Mouse (Mus musculus) ovary, adult 18-20 months (tissue): Measurements from ENCODE around the gene Prr5l.

ENCODE experiments used
- DNase-seq: peaks from one replicate; pipeline ENCODE4 v3.0.0; 2022; ENCODE audit warnings: low spot score, mixed read lengths

Prr5l gene

DNA sequence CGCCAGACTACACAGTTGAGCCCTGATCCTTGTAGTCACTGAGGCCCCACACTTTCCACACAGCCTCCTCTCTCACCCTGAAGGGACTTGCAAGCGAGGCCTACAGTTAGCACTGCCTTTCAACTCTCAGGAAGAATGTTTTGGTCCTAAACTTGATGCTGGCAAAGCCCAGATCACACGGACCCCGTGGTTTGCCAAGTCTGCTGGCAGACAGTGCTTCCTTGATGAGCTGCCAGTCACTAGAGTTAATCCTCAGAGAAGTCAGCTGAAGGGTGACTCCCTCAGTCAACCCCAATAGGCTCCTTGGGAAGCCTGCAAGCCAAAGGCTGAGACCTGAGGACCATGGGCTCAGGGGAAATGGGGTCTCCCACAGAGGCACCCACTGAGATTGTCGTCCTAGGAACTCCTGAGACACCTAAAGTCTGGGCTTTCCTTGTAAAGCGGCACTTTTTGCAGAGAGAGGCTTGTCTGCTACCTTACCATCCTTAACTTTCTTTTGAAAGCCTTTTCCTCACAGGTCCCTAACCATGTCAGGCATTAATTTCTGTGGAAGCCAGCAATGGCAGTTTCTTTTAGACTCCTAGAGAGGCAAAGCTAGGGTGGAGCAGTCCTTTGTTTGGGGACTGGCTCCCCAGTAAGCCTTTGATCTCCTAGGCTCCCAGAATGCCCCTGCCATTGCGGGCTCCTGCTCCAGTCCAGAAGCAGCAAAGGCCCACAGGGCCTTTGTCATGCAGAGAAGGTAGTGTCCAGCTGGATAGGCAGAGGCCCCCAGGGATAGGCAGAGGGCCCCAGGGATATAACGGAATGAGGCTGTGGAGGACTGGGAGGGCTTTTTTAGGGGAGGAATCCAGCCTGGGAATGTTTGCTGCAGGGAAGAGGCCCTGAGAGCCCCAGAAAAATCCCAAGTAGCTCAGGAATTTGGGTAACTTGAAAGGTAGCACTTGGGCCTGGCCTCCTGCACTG, 160.2 kb downstream of the Prr5l start:
- no peak for DNase-seq

DNA sequence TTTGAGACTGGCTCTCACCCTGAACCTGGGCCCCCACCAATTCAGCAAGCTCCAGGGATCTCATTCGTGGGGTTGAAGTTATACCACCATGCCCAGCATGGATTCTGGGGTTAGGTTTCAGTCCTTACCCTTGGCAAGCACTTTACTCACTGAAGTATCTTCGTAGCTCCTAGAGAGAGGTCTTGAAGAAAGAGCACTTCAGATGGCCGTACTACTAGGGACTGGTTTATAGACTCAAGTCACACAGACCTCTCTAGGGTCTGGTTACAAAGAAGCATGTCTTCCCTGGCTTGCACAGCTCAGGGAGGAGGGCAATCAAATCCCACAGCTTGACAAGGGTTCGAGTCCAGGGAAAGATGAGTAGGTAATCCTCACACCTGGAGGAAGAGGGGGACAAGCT, 161.0 kb downstream of the Prr5l start:
- no peak for DNase-seq

DNA sequence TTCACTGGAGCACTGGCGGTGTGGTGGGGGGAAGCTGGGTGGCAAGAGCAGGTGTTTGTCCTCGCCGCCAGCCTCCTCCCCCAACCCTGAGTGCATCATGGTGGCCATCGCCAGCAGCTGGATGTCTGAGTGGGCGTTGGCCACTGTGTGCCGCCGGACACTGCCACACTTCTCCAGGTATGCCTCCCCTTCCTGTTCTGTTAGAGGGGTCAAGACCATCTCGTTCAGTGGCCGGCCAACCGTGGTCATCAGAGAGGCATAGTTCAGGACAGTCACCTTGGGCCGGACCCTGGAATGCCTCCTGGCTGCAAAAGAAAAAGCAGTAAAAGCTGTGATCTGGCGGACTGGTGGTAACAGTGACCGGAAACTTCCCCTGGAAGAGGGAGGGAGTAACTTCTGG, 165.7 kb downstream of the Prr5l start:
- no peak for DNase-seq

DNA sequence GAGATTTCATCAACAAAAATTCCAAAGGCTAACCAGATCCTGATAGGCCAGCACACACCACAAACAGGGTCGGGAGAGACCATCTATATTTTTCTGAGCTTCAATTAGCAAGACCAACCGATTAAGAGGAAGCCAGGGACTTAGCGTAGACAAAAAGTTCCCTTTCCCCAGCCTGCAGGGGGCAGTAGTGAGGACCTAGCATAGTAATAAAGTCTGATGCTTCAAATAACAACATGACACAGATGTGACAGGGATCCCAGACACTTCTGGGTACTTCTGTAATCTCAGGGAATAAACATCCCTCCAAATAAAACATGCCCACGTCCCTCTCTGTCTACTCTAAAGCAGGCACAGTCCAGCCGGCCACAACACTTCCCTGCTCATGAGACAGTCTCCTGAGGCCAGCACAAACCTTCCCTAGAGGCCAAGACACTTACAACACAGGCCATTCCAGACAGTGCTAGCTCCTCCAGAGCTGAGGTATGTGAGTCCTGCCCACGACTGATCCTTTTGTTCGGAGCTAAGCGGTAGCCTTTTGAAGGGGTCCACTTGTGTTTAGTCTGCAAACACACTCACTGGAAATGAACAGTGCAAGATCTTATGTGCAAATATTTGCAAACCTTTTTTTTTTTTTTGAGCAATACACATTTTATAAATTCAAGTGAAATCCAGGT, 167.0 kb downstream of the Prr5l start:
- DNase-seq, result no peak

DNA sequence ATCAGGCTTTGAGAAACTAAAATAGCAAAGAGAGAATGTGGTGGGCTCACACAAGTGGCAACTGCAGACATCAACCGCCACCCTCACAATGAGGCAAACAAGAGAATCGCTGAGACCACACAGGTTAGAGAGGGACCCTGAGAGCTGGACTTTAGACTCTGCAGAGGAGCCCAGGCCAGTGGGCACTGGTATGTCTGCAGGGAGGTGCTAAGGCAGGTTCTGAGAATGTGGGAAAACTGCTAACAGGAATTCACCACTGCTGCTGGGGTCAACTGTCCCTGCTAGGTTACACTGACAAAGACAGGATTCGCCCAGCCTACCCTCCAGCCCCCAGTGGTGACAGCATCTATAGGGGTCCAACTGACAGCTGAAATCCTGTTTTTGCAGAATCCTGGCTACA, 171.2 kb downstream of the Prr5l start:
- no peak for DNase-seq

DNA sequence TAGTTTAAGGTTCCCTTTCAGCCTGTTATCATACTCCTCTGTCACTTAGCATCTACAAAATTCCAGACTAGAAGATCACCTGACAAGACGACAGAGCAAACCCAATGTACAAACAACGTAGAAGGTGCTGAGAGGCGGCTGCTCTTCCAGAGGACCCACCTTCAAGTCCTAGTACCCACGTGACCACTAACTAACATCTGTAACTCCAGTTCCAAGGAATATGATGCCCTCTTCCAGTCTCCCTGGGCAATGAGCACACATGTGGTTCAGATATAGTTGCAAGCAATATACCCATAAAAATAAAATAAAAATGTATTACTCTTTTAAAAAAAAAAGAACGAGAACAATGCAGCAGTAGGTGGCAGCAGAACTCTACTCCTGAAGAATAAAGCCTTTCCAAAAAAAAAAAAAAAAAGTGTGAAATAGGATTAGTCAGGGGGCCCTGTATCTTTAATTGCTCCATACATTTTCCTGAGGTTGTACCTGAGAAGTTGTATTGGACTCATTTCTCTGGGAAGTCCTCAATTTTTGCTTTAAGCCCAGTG, 176.8 kb downstream of the Prr5l start:
- no peak for DNase-seq

DNA sequence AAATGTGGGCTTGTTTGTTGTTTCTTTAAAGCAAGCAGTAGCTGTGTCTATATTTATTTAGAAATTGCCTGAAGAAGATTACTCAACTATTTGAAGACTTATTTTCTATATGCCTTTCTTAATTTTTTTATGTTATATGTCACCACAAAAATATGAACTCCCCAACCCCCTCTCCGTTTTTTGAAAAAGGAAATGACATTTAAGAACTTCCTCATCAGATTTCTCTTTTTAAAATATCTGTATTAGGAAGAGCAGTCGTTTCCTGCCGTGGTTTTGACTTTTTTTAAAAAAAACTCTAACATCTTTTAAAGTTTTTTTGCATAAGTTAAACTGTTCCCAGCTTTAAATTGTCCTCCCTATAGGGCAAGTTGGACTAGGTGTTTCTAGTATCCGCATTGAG, 183.5 kb downstream of the Prr5l start:
- DNase-seq, result no peak

DNA sequence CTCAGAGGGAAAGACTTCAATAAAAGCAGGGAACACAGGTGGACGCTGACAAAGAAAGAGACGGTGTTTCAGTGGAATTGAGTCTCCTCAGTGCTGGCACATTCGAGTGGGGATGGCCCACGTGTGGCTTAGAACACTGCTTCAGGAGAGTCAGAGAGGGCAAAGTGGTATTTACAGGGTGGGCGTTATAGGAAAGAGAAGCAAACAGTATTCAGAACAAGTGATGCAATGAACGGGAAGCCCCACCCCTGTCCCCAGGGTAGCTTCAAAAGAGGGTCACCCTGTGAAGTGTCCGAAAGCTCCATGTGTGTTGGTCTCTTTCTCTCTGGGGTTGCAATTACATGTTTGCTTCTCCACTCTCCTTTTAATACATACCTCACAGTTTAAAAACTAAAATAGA, 187.2 kb downstream of the Prr5l start:
- DNase-seq, result no peak

DNA sequence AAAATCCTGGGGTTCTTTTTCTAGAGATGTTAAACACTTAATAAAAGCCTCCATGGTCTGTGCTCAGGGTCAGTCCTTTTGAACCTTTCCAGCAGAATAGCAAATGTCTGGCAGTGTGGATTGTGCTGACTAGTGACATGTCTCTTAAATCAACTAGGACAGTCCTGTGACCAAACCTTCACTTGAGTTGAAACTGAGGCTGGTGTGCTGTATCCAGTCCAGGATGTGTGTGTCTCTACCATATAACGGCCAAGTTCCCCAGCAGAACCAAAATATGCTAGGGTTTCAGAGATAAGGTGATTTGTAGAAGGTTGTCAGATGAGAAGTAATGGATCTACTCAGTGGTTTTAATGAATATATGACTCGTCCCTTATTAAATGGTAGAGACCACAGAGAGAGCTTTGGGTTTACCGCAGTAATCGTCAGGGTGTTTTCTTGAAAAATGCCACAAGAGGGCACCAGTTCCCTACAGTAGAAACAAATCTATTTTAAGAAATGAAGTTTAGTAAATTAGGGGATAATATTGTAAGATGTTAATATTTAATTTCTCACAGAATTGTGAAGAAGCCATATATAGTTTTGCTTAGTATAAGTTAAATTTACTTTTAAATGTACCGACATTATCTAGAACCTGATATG, 189.1 kb downstream of the Prr5l start:
- DNase-seq, result no peak

DNA sequence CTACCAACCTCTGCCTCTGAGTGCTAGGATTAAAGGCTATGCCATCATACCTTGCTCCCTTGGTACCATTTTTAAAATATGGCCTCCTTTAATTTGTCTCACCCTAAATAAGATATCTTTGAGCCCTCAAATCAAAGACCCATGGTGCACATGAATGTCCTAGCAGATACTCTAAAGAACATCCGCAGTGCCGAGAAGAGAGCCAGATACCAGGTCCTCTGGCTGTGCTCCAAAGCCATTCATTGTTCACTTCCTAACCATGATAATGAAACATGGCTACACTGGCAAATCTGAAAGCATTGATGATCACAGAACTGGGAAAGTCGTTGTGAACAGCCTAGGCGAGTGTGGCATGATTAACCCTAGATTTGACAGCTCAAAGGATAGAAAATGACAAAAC, 189.8 kb downstream of the Prr5l start:
- DNase-seq, result no peak

DNA sequence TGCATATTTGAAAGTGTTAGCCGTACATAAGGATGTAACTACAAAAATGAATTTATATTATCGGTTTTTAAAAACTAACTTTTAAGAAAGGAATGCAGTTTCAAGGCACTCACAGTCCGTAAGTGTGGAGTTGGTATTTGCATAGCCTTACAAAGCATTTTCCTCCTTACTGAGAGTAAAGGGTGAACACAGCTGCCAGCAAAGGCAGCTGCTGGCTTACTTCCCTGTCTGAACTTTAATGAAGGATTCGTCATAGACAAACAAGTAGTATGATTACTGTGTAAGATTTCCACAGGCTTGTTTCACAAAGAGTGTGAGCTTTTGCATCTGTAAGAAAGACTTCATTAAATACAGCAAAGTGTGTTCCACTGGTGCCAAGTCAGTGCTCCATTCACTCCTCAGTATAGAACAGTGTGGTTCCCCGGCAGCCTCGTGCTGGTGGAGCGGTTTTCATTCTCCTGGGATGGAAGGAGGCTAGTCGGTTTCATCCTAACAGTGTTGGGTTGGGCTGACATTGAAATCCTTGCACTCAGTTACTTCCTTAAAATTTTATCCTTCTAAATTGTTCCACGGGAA, 192.5 kb downstream of the Prr5l start:
- DNase-seq, result no peak

DNA sequence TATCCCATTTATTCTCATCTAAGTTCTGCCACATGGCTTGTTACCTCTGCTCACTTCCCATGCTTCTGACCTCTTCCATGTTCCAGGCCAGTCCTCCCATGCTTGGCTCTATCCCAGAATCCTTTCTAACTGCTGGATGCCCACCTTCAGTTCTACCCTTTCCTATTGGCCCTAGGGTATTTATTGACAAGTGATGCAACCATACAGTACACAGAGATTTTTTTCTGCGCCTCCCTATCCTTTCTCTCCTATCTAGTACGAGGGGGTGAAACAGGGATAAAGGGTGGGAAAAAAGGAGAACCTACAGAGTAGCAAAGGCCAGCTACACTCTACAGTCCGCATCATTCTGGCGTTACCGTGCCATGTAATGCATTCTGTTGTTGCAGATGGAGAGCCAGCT, 194.8 kb downstream of the Prr5l start:
- no peak for DNase-seq

DNA sequence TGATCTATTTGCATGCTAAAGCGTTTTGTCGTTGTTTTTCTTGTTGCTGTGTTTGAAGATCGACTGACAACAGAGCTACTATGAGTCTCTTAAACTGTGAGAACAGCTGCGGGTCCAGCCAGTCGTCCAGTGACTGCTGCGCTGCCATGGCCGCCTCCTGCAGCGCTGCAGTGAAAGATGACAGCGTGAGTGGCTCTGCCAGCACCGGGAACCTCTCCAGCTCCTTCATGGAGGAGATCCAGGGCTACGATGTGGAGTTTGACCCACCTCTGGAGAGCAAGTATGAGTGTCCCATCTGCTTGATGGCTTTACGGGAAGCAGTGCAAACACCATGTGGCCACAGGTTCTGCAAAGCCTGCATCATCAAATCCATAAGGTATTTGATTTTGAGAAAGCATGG, 198.4 kb downstream of the Prr5l start:
- no peak for DNase-seq

DNA sequence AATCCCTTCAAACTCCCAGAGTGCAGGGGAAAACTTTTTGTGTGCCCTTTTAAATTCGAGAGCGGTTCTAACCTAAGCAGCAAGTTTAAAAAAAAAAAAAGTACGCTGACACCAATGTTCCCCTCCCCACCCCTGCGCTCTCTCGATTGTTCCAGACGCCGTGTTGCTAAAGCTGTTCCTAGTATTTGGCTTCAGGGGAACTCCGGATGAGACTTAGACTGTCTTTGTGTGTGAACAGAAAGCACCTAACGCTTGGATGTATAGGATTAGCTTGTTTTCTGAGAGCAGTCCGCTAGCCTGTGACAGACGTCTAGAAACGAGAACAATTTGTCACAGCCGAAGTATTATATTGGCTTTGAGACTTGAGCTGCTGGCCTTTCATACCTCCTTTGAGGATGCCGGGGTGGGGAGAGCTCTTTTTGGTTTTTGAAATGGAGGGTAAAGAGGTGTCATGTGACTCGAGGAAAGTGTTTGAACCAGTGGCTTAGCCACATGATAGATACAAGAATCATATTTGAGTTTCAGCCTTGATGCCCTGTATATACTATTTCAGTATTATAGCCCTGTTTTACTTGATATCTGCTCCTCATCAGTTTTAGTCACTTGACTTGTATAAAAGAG, 203.6 kb downstream of the Prr5l start:
- DNase-seq, result no peak

DNA sequence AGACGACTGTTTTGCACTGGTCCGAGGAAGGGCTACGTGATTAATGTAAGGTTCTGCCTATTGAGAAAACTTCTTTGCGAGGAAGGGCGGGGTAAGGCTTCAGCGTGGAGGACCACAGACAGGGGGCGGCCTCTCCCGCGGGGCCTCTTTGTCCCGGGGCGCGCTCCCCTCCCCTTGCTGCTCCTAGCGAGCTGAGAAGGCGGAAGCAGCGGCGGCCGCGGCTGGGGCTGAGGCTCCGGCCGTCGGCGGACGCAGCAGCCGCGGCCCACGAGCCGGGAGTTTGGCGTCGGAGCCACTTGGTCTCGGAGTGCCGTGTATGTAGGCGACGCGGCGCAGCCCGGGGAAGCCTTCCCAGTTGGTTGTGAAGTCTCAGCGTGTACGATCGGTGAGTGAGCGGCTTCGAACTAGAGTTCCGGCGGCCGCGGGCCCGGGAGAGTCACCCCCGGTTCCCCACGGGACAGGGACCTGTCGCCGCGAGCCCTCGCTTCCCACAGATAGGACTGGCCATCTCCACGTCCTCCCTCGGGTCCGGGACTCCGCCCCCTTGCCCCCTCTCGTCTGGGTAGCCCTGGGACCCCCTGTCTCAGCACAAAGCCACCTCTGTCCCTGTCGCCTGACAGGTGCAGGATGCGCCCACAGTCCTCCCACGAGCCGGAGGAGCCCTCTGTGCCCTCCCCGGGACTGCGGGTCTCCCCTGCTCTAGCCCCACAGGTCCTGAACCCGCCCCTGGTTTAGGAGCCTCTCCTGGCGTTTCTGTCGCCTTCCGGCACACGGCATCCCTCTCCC, 204.4 kb downstream of the Prr5l start, which contains the start of gene Traf6:
Traf6 (plus strand) TSS at position 194 of the 786 bp plus-strand sequence.
- peak; percentile 75 for DNase-seq

DNA sequence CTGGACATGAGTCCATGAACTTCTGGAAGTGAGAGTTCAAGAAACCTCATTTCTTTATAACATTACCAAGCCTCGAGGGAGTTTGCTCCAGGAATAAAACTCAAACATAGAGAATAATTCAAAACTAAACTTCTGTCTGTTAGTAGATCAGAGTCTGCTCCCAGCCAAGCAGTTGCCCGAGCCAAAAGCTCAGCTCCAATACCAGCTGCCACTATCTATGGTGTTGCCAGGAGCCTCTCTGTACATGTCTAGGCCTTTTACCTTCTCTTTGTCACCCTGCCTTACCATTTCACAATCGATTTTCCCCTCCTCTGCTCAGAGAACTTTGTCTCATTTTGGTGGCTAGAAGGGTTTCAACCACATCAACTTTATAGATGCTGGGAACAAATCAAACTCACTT, 209.3 kb downstream of the Prr5l start:
- no peak for DNase-seq

DNA sequence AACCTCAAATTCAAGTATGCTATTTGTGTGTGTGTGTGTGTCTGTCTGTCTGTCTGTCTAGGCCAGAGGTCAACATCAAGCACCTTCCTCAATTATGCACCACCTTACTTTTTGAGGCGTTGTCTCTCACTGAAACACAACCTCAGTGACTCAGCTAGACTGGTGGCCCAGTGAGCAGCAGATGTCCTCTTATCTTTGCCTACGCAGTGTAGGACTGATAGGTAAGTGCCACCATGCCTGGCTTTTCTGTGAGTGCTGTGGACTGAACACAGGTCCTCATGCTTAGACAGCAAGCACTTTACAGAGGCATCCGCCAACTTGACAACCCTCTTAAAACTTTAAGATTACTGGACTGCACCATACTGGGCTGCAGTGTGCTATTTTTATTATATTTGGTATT, 214.1 kb downstream of the Prr5l start:
- DNase-seq, result no peak

DNA sequence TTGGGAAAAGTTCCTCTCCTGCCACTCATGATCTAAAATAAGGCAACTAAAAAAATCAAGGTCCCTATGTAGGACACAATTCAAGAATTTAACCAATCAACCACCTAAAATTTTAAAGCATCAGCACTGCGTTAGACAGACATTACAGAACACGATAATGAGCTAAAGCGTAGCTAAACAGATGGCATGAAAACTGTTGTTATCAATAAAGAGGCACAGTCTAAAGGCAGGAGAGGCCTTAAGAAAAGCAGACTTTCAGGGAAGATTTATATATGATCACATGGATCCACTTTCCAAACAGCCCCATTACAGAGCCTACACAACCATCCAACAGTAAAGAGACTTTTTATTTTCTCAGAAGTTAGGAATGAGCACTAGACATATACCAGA, 217.1 kb downstream of the Prr5l start:
- no peak for DNase-seq

DNA sequence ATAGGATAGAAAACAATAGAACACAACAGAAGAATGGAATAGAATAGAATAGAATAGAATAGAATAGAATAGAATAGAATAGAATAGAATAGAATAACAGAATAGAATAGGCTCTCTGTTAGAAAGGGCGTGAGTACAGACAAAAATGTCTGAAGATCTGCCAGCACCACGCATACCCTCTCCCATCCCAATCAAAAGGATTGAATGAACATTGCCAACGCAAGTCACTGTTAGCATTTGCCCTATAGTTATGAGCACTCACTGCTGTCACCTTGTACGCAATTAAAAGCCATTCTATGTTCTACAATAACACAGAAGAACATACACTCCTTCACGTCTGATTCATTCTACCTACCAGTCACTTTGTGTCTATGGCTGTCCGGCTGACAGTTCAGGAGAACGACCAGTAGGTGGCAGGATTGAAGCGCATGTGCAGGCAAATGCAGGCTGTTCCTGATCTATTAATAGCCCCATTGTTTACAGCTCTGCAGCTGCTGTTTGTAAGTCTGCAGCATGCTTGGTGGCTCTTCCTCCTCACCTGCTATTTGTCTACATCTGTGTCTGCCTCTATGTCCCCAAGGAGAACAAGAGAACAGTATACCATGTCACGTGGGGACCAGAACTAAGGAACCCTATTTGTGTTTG, 217.6 kb downstream of the Prr5l start:
- DNase-seq, result peak; percentile 17
